Mouse (Mus musculus) G1E (cell line): ENCODE measurements around the gene Npnt.

ENCODE experiments used
- CTCF ChIP-seq: IDR thresholded peaks from 2 replicates; pipeline ENCODE4 v1.5.1; 2012; ENCODE audit warnings: low read depth, low read length, inconsistent platforms, mixed read lengths
- GATA2 ChIP-seq: IDR thresholded peaks from 2 replicates; pipeline ENCODE4 v1.6.1; 2012; ENCODE audit warnings: low read depth, low read length, inconsistent platforms, borderline replicate concordance
- TAL1 ChIP-seq: conservative IDR thresholded peaks from 2 replicates; pipeline ENCODE4 v1.6.1; 2012; ENCODE audit warnings: low read depth, low read length, inconsistent platforms, mixed read lengths

GRCm38 (mm10) chr3:132854271-132854670, 95.8 kb downstream of the Npnt start:
- TF ChIP-seq GATA2: no peak
- TF ChIP-seq CTCF: no peak
- no peak for TF ChIP-seq TAL1
